Mouse (Mus musculus) stomach, embryonic 14.5 days (tissue): Measurements from ENCODE around the gene Tprgl. TPM values are rescaled to one million over a fixed set of nuclear protein-coding genes. Genes with fewer than 3 reads are reported as not detected.

Source experiments
- ATAC-seq: fragments of 200-750 bp; cut with Nextera tagmentation; 2 replicates; pipeline ENCODE4 v1.8.0; 2017; ENCODE audit warnings: low read depth, moderate TSS enrichment; ENCODE audit not compliant: insufficient number of reproducible peaks, insufficient read depth, low FRiP score
- H3K27ac ChIP-seq: fragments of 300-500 bp; sonication (generic); 2 replicates; pipeline ENCODE4 v1.5.1; 2014; ENCODE audit warnings: mild to moderate bottlenecking, low read length, moderate library complexity, mixed read lengths
- H3K27me3 ChIP-seq: fragments of 300-500 bp; sonication (generic); 2 replicates; pipeline ENCODE4 v1.6.1; 2014; ENCODE audit warnings: low read length, control low read depth, mixed read lengths; ENCODE audit not compliant: control insufficient read depth, insufficient read depth
- H3K36me3 ChIP-seq: fragments of 300-500 bp; sonication (generic); 2 replicates; pipeline ENCODE4 v1.6.1; 2014; ENCODE audit warnings: mild to moderate bottlenecking, control low read depth, low read length, moderate library complexity, mixed read lengths; ENCODE audit not compliant: control insufficient read depth, insufficient read depth
- H3K4me1 ChIP-seq: fragments of 300-500 bp; sonication (generic); 2 replicates; pipeline ENCODE4 v1.6.1; 2014; ENCODE audit warnings: low read length, control low read depth, mixed read lengths; ENCODE audit not compliant: control insufficient read depth, insufficient read depth
- H3K4me2 ChIP-seq: fragments of 300-500 bp; sonication (generic); replicated peaks from 2 replicates; pipeline ENCODE4 v1.6.1; 2014; ENCODE audit warnings: low read depth, low read length, control low read depth
- H3K4me3 ChIP-seq: fragments of 300-500 bp; sonication (generic); 2 replicates; pipeline ENCODE4 v1.5.1; 2014; ENCODE audit warnings: low read depth, low read length, control low read depth
- H3K9ac ChIP-seq: fragments of 300-500 bp; sonication (generic); replicated peaks from 2 replicates; pipeline ENCODE4 v1.6.1; 2014; ENCODE audit warnings: low read depth, mild to moderate bottlenecking, control low read depth, low read length, moderate library complexity, mixed read lengths
- H3K9me3 ChIP-seq: fragments of 300-500 bp; sonication (generic); 2 replicates; pipeline ENCODE4 v1.6.1; 2016; ENCODE audit warnings: low read depth, low read length, control low read depth; ENCODE audit not compliant: control insufficient read depth
- WGBS: fragments of 180-500 bp; shearing (Covaris S2); extraction: QIAGEN DNeasy Blood & Tissue Kit; methylation state at CpG from one replicate; pipeline ENCODE4 v1.1.7; 2014; 5-methylcytosine and 5-hydroxymethylcytosine counted together
- polyA plus RNA-seq: library from polyadenylated mRNA; unstranded; fragments of >200 nt; fragmentation: Nextera tagmentation; extraction: Ambion mirVana; gene quantifications from 2 replicates; pipeline ENCODE4 v1.2.1, GENCODE M21; 2014

The Tprgl gene
- polyA plus RNA-seq, 1 experiment from 2014 or later, result 126 TPM

DNA sequence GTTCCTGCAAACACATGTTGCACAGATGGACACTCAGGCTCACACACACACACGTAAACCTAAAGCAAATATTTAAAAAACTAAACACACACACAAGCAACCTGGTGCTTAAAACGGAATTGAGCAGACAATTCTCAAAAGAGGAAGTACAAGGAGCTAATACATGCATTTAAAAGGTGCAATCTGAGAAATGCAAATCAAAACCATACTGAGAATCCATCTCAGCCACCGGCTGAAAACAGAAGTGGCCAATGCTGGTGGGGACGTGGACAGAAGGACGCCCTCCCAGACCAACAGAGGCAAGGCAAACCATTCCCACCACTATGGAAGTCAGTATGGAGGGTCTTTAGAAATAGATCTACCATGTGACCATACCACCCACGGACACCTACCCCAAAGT is 36.9 kb downstream of the Tprgl start:
- Histone ChIP-seq H3K4me2 (no peak overlapping the region), H3K36me3 (no peaks in the 10 kb centered on the region), H3K4me3 (no peak overlapping the region), H3K4me1 (0 out of 2 replicates have a peak, but pooled peaks cover 8% of the 10 kb centered on the region), H3K9me3 (no peaks in the 10 kb centered on the region), H3K9ac (no peak overlapping the region), H3K27ac (no peak overlapping the region), H3K27me3 (no peaks in the 10 kb centered on the region)
- ATAC-seq, result no peak
- 67% methylated on average over 6 of the region's 6 CpGs for WGBS

DNA sequence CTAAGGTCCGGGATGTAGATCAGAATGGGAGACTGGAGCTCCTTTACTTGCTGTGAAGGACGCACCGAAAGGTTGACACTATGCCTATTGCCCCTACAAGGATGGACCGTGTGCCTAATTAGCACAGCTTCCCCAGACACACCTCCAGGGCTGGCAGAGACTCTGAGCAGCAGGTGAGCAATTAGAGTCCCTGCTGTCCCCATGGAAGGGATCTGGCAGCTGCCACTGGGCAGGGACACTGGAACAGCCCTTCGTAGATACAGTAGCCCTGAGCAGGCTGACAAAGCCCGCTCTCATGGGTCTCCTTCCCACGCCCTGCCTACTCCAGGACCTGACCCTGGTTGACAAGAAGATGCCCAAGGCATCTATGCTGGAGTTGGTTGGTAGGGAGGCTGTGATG is 38.1 kb downstream of the Tprgl start:
- Histone ChIP-seq H3K9ac (no peak overlapping the region), H3K27ac (no peak overlapping the region), H3K4me3 (no peak overlapping the region), H3K4me1 (0 out of 2 replicates have a peak, but pooled peaks cover 8% of the 10 kb centered on the region), H3K4me2 (no peak overlapping the region), H3K9me3 (no peaks in the 10 kb centered on the region), H3K27me3 (no peaks in the 10 kb centered on the region), H3K36me3 (no peaks in the 10 kb centered on the region)
- no peak for ATAC-seq
- 76% methylated on average over 7 of the region's 7 CpGs for WGBS

DNA sequence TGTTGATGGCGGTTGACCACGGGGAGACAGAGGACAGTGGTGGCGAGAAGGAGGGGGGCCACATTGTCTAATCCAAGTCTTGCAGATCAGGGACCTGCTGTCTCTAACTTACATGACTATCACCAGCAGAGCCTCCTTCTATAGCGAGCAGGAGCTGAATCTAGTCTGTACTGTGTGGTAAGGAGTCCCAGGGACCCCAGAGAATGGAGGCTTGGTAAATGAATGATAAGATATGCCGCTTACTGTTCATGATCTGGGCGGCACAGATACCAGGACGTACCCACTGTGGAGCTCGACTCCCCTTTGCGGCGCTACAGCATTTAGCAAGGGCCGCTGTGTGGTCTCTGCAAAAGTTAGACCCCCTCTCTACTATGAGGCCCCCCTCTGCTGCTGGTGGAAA is 38.7 kb downstream of the Tprgl start:
- Histone ChIP-seq H3K9ac (no peak overlapping the region), H3K9me3 (no peaks in the 10 kb centered on the region), H3K36me3 (no peaks in the 10 kb centered on the region), H3K4me2 (no peak overlapping the region), H3K27me3 (no peaks in the 10 kb centered on the region), H3K4me3 (no peak overlapping the region), H3K4me1 (0 out of 2 replicates have a peak, but pooled peaks cover 5% of the 10 kb centered on the region), H3K27ac (no peak overlapping the region)
- ATAC-seq, result peak; percentile 68; the same call in 1 of the 2 replicates
- 72% methylated on average over 11 of the region's 11 CpGs for WGBS

DNA sequence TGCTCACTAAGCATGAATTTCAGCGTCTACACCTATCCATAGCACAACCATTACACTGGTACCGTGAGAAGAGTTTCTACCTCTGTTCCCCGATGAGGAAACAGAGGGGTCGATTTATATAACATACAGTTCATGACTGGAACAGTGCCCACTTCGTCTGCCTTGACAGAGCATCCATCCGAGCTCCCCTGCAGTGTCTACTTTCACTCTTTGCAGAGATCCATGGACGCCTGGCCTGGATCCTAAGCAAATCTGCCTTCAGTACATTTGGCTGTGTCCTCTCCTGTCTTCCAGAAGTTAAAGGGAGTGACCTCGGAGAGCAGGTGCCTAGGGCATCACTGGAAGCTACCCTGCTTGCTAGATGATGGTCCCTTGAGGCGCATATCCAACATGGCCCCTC is 41.3 kb downstream of the Tprgl start:
- Histone ChIP-seq H3K4me3 (no peak overlapping the region), H3K9ac (no peak overlapping the region), H3K4me2 (no peak overlapping the region), H3K27me3 (no peaks in the 10 kb centered on the region), H3K4me1 (0 out of 2 replicates have a peak, but pooled peaks cover 3% of the 10 kb centered on the region), H3K9me3 (no peaks in the 10 kb centered on the region), H3K27ac (no peak overlapping the region), H3K36me3 (no peaks in the 10 kb centered on the region)
- no peak for ATAC-seq
- 72% methylated on average over 9 of the region's 9 CpGs for WGBS

DNA sequence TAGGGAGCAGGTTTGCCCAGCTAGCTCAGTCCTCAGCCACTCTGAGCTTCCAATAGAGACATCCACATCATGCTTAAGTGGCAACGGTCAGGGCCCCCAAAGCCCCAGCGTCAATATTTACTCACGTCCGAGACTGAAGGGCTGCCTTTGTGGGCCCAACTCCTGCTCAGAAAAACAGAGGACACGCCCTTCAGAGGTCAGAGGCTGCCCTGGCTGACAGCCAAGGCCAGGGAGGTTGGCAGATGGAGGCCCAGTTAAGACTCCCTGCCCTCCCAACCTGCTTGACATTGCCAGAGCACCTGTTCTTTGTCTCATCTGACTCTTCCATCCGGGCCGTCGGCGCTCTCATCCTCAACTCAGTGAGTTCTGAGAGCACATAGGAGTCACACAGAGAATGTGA is 41.7 kb downstream of the Tprgl start:
- 50% methylated on average over 9 of the region's 9 CpGs for WGBS
- ATAC-seq, result peak; percentile 84; the same call in 1 of the 2 replicates
- Histone ChIP-seq H3K27ac (no peak overlapping the region), H3K4me2 (no peak overlapping the region), H3K4me1 (0 out of 2 replicates have a peak, but pooled peaks cover 3% of the 10 kb centered on the region), H3K36me3 (no peaks in the 10 kb centered on the region), H3K9me3 (no peaks in the 10 kb centered on the region), H3K4me3 (no peak overlapping the region), H3K27me3 (no peaks in the 10 kb centered on the region), H3K9ac (no peak overlapping the region)

DNA sequence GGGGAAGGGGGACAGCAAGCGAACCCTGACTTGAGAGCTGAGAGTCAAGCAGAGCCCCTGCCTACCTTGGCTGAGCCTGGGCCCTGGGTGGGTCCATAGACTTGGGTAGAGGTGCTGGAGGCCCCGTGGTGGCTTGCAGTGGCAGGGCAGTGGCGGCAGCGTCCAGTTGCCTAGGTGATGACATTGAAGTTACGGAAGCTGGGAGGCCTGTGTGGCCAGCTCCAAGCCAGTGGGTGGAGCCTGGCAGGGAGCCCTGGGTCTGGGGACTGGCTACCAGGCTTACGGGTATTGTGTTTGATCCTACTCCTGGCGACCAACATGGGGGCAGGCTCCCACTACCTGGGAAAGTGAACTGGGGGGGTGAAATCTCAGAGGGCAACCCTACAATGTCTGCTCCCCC is 44.0 kb downstream of the Tprgl start:
- peak; percentile 33; the same call in 1 of the 2 replicates for ATAC-seq
- no peaks in the 10 kb centered on the region for H3K36me3 ChIP-seq
- H3K9ac ChIP-seq, result no peak overlapping the region
- H3K4me1 ChIP-seq, result 0 out of 2 replicates have a peak, but pooled peaks cover 3% of the 10 kb centered on the region
- 54% methylated on average over 7 of the region's 7 CpGs for WGBS
- no peak overlapping the region for H3K4me3 ChIP-seq
- H3K9me3 ChIP-seq, result no peaks in the 10 kb centered on the region
- H3K4me2 ChIP-seq, result no peak overlapping the region
- no peaks in the 10 kb centered on the region for H3K27me3 ChIP-seq
- no peak overlapping the region for H3K27ac ChIP-seq

DNA sequence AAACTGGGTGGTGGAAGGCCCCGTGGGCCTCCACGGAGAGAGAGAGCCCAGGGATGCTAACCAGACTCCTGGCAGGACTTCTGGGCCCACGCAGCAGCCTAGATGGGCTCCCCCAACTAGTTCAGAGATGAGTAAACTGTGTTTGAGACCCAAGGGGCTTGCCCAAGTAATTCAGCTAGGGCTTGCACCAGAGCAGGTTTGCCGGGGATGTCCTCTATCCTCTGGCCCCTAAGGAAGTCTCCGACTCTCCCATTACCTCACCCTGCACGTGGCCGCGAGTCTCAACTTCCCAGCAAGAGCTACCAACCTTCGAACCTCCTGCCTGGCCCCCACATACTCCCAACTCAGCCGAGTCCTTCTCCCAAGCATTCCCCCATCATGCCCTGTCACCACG is 50.6 kb downstream of the Tprgl start:
- Histone ChIP-seq H3K9me3 (no peaks in the 10 kb centered on the region), H3K36me3 (no peaks in the 10 kb centered on the region), H3K4me2 (no peak overlapping the region), H3K4me3 (no peak overlapping the region), H3K27me3 (no peaks in the 10 kb centered on the region), H3K4me1 (no peaks in the 10 kb centered on the region), H3K9ac (no peak overlapping the region), H3K27ac (no peak overlapping the region)
- 73% methylated on average over 11 of the region's 11 CpGs for WGBS
- no peak for ATAC-seq

DNA sequence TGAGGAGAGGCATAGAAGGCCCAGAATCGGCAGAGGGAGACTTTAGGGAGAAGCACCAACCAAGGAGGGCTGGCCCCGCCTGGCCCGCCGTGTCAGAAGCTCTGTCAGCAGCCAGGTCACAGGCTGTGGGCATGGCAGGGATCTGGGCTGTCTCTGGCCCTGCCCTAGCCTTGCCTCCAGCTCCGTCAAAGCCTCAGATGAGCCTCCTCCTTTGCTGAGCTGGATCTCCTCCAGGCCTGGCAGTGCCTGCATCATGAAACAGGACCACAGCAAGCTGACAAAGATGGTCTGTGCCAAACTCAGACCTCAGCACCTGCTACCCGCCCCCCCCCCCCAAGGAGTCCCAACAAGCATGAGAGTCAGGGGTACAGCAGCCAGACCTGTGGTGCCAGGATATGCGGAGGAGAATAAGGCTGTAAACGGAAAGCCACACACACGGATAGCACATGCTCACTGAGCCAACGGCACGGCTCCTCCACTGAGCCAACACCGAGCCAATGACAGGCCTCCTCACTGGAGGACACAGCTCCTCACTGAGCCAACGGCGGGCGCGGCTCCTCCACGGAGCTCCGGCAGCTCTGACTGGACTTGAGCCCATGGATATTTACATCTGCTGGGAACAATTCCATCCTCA is 51.1 kb downstream of the Tprgl start:
- Histone ChIP-seq H3K27ac (no peak overlapping the region), H3K36me3 (no peaks in the 10 kb centered on the region), H3K4me3 (no peak overlapping the region), H3K4me1 (no peaks in the 10 kb centered on the region), H3K27me3 (no peaks in the 10 kb centered on the region), H3K9me3 (no peaks in the 10 kb centered on the region), H3K4me2 (no peak overlapping the region), H3K9ac (no peak overlapping the region)
- no peak for ATAC-seq
- 40% methylated on average over 18 of the region's 18 CpGs for WGBS
